Mouse (Mus musculus): Measurements from ENCODE around the gene Nupr1l.

Gene Nupr1l

DNA sequence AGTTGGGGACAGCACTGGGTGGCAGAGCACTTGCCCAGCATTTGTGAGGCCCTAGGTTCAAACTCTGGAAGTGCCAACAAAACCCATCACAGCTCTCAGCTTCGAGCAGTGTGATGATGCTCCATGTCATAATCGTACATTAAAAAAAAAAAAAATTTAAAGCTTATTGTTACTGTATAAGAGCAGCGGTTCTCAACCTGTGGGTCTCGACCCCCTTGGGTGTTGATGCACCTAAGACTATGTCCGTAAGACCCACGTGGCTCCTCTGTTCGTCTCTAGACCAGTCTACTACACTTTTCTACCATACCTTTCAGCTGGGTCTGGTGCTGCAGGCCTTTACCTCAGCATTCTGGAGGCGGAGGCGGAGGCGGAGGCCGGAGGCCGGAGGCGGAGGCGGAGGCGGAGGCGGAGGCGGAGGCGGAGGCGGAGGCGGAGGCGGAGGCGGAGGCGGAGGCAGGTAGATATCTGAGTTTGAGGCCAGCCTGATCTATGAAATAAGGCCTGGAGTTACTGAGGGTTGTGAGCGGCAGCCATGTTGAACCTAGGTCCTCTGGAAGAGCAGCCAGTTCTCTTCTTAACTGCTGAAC lies 9.8 kb downstream of the Nupr1l start:
- DNase-seq = no peak

DNA sequence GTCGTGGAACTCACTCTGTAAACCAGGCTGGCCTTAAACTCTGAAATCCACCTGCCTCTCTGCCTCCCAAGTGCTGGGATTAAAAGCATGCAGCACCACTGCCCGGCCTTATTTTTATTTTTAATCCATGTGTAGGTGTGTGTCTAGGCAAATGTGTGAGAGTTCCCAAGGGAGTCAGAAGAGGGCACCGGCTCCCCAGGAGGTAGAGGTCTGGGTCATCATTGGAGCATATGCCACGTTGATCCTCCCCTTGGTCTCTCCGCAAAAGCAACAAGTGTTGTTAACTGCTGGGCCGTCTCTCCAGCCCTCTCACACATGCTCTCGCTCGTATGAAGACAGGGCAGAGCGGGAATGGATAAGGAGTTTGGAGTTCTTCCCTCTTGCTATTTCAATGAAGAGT lies 10.4 kb downstream of the Nupr1l start:
- DNase-seq = no peak

- no peak for DNase-seq
Measured at GRCm38 (mm10) chr5:129919320-129919719, 11.0 kb downstream of the Nupr1l start.

DNA sequence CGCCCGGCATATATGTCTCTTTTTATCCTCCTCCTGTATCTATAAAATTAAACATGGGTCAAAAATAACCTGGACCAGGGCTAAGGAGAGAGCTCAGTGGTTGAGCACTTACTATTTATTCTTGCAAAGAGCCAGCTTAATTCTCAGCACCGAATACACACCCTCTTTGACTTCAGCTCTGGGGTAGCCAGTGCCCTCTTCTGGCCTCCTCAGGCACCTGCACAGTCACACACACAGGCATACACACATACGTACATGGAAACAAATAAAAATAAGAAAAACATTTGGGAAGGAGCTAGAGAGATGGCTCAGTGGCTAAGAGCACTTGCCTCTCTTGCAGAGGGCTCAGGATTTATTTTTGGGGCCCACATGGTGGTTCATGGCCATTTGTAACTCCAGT lies 13.6 kb downstream of the Nupr1l start:
- DNase-seq = no peak

DNA sequence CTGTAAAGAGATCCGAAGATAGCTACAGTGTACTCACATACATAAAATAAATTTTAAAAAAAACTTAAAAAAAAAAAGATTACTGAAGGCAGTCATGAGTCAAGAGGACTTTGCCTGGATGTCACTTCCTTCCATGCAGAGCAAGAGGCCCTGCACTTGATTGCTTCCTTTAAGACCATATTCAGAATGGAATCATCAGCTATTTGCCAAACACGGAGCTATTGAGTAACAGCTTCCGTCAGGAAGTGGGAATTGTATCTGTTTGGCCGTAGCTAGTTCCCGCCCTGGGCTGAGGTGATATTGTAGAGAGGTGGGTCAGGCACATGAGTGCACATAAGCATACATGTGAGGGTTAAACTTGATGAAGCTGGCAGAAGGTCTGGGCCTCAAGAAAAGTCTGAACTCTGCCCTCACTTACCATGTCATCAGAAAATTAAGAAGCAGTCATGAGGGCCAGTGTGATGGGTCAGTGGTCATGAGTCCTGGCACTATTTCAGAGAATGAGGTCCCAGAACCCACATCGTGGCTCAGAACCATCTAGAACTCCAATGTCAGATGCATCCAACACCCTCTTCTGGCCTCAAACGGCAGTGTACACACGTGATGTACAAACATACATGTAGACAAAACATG lies 16.6 kb downstream of the Nupr1l start:
- DNase-seq = peak; percentile 12

GRCm38 (mm10) chr5:129925933-129926332 lies 17.6 kb downstream of the Nupr1l start:
- no peak for DNase-seq

DNA sequence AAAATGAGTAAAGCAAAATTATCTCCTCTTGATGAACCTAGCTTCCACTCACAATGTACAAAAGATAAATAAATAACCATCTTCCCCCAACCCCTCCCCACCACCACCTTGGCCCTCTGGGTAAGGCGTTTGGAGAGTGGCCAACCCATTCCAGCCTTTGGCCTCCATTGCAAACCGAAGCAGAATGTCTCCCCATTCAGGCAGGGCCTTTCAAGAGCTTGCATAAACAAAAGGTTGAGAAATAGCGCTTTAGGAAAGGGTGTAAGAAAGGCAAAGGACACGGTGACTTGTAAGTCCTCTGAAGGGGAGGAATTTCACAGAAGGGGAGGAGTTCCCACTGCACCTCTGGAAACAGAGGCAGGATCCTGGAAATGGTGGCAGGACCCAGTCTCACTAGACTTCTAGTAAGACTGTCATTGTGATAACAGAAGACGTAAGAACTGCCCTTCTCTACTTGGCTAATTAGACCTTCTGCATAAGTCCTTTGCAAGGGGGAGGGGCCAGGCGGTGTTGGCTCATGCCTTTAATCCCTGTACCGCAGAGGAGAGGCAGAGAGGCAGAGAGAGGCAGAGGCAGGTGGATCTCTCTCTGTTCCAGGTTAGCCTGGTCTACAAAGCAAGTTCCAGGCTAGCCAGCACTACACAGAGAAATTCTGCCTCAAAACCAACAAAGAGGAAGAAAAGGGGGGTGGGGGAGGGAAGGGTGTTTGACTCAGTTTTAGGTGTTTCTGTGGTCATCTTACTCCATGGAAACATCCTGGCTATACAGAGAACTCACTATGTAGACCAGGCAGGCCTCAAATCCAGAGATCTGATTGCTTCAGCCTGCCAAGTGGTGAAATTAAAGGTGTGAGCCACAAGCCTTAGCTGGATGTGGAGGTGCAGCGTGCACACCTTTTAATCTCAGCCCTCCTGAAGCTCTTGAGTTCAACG lies 21.9 kb downstream of the Nupr1l start:
- peak; percentile 71 for DNase-seq

DNA sequence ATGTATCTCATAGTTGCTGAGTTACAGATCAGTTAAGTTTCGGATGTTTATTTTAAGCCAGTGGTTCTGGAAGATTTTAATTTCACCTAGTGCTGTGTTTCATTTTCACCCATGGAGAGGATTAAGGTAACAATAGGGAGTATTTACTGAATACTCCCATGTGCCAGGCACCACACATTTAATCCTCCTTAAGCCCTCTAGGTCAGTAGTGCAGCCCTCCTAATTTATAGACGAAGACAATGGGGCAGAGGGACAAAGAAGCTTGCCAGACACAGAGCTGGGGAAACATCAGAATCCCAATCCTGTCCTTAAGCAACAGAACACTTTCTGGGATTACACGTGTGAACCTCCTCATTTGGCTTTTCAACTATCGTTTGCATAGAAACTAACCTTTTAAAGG lies 28.6 kb downstream of the Nupr1l start:
- DNase-seq = no peak

DNA sequence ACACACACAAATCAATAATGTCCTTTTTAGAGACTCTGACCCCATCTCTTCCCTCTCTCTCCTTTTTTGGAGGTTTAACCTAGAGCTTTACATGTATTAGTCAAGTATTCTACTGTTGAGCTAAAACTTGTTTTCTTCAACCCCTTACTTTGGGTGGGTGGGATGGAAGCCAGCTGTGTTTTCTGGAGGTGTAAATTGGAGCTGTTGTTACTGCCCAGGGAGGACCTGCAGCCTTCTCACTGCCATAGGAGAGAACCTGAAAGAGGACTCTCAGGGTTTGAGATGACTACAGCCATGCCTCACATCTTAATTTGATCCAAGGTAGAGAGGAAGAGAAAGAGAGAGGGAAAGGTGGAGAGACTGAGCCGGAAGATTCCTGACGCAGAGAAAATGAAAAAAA lies 31.9 kb downstream of the Nupr1l start:
- no peak for DNase-seq

- no peak for DNase-seq
Measured at GRCm38 (mm10) chr5:129940736-129941494, 32.6 kb downstream of the Nupr1l start.

DNA sequence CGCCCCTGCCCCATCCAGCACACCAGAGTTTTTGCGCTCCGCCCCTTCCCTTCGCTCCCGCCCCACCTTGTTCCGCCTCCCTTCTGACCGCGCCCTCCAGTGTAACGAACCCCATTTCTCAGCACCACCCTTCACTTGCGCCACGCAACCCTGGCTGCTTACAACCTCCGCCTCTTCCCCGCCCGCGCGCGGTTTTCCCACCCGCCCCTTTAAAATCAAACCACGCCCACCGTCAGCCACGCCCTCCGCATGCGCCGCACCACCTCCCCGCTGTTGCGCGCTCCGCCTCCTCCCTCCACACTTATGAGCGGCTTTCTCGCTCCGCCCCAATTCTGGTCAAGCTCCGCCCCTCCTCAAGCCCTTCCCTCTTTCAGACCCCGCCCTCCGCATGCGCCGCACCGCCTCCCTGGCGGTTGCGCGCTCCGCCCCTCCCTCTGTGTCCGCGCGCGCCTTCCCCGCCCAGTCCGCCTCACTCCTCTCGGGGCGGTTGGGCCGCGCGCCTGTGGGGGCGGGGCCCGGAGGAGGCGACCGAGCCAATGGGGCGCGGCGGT lies 33.2 kb downstream of the Nupr1l start, which contains the start of gene Vkorc1l1:
Gene Vkorc1l1, plus strand, starts transcription at position 476 of the 551 bp plus-strand sequence.
- peak; percentile 99 for DNase-seq

GRCm38 (mm10) chr5:129942073-129942939 lies 34.0 kb downstream of the Nupr1l start:
- DNase-seq = peak; percentile 59

DNA sequence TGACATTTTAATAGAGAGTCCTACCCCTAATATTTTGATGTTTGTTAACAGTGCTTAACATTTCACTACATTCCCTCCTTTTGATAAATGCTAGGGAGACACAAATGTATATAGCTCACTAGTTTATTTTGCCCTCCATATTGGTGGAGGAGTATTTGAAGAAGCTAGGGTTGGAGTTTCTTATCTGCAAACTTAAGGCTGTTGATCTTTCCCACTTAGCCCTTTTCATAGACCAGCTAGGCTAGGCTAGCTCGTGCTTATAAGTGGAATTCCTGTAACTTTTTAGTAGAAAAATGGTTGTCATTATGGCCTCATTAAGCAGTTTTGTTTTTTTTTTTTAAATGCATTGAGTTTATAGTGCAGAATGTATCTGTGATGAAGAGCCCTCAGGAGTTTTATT lies 35.1 kb downstream of the Nupr1l start:
- no peak for DNase-seq

DNA sequence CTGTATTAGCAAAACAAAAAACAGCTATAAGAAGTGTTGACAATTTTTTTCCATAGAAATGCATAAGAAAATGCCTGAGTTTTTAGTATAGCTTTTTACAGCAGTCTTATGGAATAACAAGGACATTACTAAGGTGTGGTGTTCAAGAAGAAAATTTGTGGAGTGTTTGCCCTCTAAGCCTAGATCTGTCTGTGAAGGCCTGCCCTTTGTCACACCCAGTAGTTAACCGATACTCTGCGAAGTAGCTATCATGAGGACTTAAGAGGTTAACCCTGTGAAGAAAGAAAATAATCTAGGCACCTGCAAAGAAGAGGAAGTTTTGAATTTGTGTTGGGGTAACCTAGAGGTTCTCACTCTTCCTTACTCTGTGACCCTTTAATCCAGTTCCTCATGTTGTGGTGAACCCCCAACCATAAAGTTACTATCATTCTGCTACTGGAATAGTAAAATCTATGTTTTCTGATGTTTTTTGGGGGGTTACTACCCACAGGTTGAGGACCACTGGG lies 39.2 kb downstream of the Nupr1l start:
- no peak for DNase-seq

DNA sequence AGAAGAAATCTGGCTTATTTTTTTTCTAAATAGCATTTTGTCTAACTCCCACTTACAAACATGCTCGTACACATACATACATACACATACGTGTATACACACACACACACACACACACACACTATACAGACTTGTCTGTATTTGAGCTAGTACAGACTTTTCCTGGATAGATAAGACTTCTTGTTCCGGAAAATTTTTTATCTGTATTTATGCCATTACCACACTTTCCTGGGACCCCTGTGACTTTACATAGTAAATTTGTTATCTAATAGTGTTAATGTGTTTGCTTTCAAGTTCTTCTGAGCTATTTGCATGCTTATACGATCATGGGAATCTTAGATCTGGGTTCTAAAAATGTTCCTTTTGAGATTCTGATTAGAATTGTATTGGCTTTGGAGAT lies 43.8 kb downstream of the Nupr1l start:
- no peak for DNase-seq

- DNase-seq = peak; percentile 18
Measured at GRCm38 (mm10) chr5:129954473-129955254, 46.3 kb downstream of the Nupr1l start.

DNA sequence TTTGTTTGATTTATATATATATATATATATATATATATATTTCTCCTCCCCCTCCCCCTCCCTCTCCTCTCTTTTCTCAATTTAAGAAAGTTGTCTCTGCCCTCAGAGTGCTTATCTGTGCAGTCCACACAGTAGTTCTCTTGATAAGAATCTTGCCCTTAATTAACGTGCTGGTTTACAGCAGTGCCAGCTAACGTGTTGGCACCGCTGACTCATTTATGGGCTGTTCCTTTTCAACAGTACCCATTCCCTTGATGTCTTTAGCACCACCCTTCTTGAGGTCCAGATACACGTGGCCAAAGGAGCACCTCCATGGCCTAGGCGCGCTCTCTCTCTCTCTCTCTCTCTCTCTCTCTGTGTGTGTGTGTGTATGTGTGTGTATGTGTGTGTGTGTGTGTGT lies 47.5 kb downstream of the Nupr1l start:
- no peak for DNase-seq

GRCm38 (mm10) chr5:129963224-129963623 lies 54.9 kb downstream of the Nupr1l start:
- DNase-seq = no peak
